Mouse (Mus musculus) limb, embryonic 15.5 days (tissue): ENCODE data around the gene Mmp23. TPM values are rescaled to one million over a fixed set of nuclear protein-coding genes. Genes with fewer than 3 reads are reported as not detected.

Experiments
- ATAC-seq: fragments of 200-750 bp; cut with Nextera tagmentation; 2 replicates; pipeline ENCODE4 v1.8.0; 2017; ENCODE audit warnings: low read depth, moderate TSS enrichment; ENCODE audit not compliant: insufficient number of reproducible peaks, low FRiP score, low TSS enrichment
- H3K27ac ChIP-seq: fragments of 300-500 bp; sonication (generic); 2 replicates; pipeline ENCODE4 v1.5.1; 2015; ENCODE audit warnings: moderate library complexity, mild to moderate bottlenecking, inconsistent platforms
- H3K27me3 ChIP-seq: fragments of 300-500 bp; sonication (generic); 2 replicates; pipeline ENCODE4 v1.6.1; 2015; ENCODE audit warnings: inconsistent platforms
- H3K36me3 ChIP-seq: fragments of 300-500 bp; sonication (generic); 2 replicates; pipeline ENCODE4 v1.6.1; 2015; ENCODE audit warnings: inconsistent platforms
- H3K4me1 ChIP-seq: fragments of 300-500 bp; sonication (generic); 2 replicates; pipeline ENCODE4 v1.6.1; 2015; ENCODE audit warnings: inconsistent platforms
- H3K4me2 ChIP-seq: fragments of 300-500 bp; sonication (generic); 2 replicates; pipeline ENCODE4 v1.6.1; 2015; ENCODE audit warnings: mild to moderate bottlenecking, inconsistent platforms
- H3K4me3 ChIP-seq: fragments of 300-500 bp; sonication (generic); 2 replicates; pipeline ENCODE4 v1.5.1; 2015; ENCODE audit warnings: mild to moderate bottlenecking, inconsistent platforms
- H3K9ac ChIP-seq: fragments of 300-500 bp; sonication (generic); 2 replicates; pipeline ENCODE4 v1.6.1; 2015; ENCODE audit warnings: inconsistent platforms
- H3K9me3 ChIP-seq: fragments of 300-500 bp; sonication (generic); 2 replicates; pipeline ENCODE4 v1.6.1; 2016; ENCODE audit warnings: inconsistent platforms
- WGBS: fragments of 180-500 bp; shearing (Covaris S2); methylation state at CpG from one replicate; pipeline ENCODE4 v1.1.7; 2015; 5-methylcytosine and 5-hydroxymethylcytosine counted together
- polyA plus RNA-seq: library from polyadenylated mRNA; unstranded; fragments of >200 nt; fragmentation: Nextera tagmentation; extraction: Ambion mirVana; gene quantifications from 2 replicates; pipeline ENCODE4 v1.2.1, GENCODE M21; 2015

Mmp23 gene
- polyA plus RNA-seq, 1 experiment from 2014 or later, result 23.7 TPM

DNA sequence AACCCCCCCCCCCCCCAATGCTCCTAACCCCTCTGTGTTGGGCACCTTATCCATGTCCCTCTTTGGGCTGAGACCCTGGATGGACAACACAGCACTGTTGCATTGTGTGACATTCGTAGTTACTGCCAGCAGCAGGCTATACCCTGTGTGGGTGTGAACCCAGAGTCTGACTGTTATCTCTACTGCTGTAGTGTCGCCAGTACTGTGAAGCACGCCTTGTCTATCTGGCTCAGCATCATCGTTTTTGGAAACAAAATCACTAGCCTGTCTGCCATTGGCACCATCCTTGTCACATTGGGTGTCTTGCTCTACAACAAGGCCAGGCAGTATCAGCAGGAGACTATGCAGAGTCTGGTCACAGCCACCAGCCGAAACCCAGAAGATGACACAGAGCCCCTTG, 34.9 kb downstream of the Mmp23 start:
- H3K27ac ChIP-seq, result no peak overlapping the region
- H3K9me3 ChIP-seq, result no peaks in the 10 kb centered on the region
- ATAC-seq, result no peak
- 94% methylated on average over 5 of the region's 5 CpGs for WGBS
- H3K9ac ChIP-seq, result no peak overlapping the region
- no peaks in the 10 kb centered on the region for H3K27me3 ChIP-seq
- H3K36me3 ChIP-seq, result peaks cover 84% of the 10 kb centered on the region
- H3K4me3 ChIP-seq, result no peak overlapping the region
- H3K4me1 ChIP-seq, result no peaks in the 10 kb centered on the region
- H3K4me2 ChIP-seq, result no peak overlapping the region

DNA sequence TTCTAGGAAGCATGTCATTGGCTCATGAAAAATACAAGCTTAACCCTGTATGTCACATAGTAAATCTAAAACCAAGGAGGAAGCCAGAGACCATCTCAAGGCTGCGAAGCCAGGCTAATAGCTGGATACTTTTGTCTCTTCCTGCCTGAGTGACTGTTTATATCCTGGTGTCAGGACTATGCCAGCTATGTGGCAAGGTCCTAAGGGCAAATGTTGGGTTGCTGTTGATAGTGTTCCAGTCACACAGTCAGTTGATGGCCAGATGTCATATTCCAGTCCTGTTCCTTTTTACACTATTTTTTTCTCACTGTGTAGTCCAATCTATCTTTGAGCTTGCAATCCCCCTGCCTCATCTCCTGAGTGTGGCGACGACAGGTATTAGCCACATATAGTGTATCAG, 39.9 kb downstream of the Mmp23 start:
- Histone ChIP-seq H3K27ac (no peak overlapping the region), H3K27me3 (no peaks in the 10 kb centered on the region), H3K4me3 (no peak overlapping the region), H3K4me2 (no peak overlapping the region), H3K9ac (no peak overlapping the region), H3K9me3 (no peaks in the 10 kb centered on the region), H3K4me1 (no peaks in the 10 kb centered on the region), H3K36me3 (peaks cover 77% of the 10 kb centered on the region)
- no peak for ATAC-seq
- 95% methylated on average over 3 of the region's 3 CpGs for WGBS

DNA sequence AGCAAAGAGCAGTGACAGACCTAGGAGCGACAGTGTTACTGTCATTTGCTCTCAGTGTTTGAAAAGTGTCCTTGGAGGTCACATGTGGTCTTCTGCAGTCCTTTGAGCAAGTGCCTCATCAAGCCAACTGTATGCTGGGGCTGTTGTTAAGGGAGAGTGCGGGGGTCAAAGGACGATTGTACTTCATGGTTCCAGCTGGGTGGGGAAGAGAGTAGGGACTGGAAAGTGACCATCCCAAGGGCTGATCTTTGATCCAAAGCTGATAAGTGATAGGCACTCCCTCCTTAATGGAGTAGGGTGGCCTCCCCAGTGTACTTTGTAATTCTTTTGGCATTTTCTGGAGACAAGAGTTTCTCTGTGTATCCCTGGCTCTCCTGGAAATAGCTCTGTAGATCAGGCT, 41.3 kb downstream of the Mmp23 start:
- Histone ChIP-seq H3K9me3 (no peaks in the 10 kb centered on the region), H3K4me2 (no peak overlapping the region), H3K4me3 (no peak overlapping the region), H3K27ac (no peak overlapping the region), H3K4me1 (no peaks in the 10 kb centered on the region), H3K9ac (no peak overlapping the region), H3K27me3 (no peaks in the 10 kb centered on the region), H3K36me3 (peaks cover 68% of the 10 kb centered on the region)
- no peak for ATAC-seq
- WGBS, result 89% methylated on average over 3 of the region's 3 CpGs

DNA sequence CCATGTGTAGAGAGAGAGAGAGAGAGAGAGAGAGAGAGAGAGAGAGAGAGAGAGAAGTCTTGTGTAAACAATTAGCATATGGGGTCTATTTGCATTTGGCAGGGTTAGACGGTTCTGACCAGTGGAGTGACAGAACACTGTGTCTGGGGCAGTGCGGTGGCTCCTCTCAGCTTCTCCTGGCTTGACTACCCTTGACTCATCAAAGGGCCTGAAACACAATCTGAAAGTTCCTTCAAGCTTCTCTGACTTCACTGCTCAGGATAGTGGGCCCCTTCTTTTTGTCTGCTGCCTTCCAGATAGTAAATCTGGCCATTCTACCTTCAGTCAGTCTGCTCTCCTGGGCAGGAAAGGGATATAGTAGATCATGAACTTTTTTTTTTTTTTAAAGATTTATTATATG, 46.4 kb downstream of the Mmp23 start:
- no peaks in the 10 kb centered on the region for H3K9me3 ChIP-seq
- ATAC-seq, result no peak
- H3K36me3 ChIP-seq, result peaks cover 39% of the 10 kb centered on the region
- H3K4me1 ChIP-seq, result peaks cover 10% of the 10 kb centered on the region
- no peaks in the 10 kb centered on the region for H3K27me3 ChIP-seq
- WGBS, result 89% methylated on average over 2 of the region's 2 CpGs
- no peak overlapping the region for H3K27ac ChIP-seq
- H3K4me2 ChIP-seq, result no peak overlapping the region
- no peak overlapping the region for H3K9ac ChIP-seq
- no peak overlapping the region for H3K4me3 ChIP-seq

DNA sequence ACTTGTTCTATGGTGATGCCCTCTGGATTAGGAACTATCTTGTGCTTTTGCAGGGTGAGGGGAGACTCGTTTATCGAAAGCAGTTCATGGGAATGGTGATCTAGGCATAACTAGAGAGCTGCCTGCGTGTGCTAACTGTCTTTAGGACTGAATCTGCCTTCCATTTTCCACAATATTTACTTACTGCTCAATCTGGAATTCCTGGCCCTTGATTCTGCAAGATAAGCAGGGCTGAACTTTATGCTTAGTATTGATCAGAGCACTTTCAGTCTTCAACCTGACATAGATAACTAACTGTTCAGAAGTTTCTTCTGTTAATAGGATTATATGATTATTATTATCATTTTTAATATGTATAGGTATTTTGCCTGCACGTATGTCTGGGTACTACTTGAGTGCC, 48.1 kb downstream of the Mmp23 start:
- H3K4me2 ChIP-seq, result no peak overlapping the region
- peaks cover 25% of the 10 kb centered on the region for H3K36me3 ChIP-seq
- no peak for ATAC-seq
- WGBS, result 89% methylated on average over 4 of the region's 4 CpGs
- H3K9ac ChIP-seq, result no peak overlapping the region
- H3K27me3 ChIP-seq, result no peaks in the 10 kb centered on the region
- H3K4me1 ChIP-seq, result peaks cover 10% of the 10 kb centered on the region
- no peak overlapping the region for H3K27ac ChIP-seq
- no peaks in the 10 kb centered on the region for H3K9me3 ChIP-seq
- no peak overlapping the region for H3K4me3 ChIP-seq

DNA sequence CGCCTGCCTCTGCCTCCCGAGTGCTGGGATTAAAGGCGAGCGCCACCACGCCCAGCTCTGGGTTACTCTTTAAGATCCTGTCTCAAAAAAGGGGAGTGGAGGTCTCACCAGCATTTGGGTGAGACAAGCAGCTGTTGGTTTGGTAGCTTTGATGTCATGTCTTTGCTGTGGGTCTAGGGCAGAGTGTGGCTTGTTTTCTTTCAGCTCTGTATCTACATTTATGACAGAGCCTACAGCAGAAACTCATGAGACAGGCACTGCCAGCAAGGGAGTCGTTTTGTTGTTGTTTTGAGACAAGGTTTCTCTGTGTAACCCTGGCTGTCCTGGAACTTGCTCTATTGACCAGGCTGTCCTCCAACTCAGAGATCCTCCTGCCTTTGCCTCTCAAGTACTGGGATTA, 49.4 kb downstream of the Mmp23 start:
- no peaks in the 10 kb centered on the region for H3K27me3 ChIP-seq
- no peaks in the 10 kb centered on the region for H3K9me3 ChIP-seq
- H3K4me3 ChIP-seq, result no peak overlapping the region
- no peak for ATAC-seq
- peaks cover 19% of the 10 kb centered on the region for H3K36me3 ChIP-seq
- 90% methylated on average over 6 of the region's 6 CpGs for WGBS
- H3K27ac ChIP-seq, result no peak overlapping the region
- peaks cover 11% of the 10 kb centered on the region for H3K4me1 ChIP-seq
- no peak overlapping the region for H3K9ac ChIP-seq
- H3K4me2 ChIP-seq, result no peak overlapping the region

DNA sequence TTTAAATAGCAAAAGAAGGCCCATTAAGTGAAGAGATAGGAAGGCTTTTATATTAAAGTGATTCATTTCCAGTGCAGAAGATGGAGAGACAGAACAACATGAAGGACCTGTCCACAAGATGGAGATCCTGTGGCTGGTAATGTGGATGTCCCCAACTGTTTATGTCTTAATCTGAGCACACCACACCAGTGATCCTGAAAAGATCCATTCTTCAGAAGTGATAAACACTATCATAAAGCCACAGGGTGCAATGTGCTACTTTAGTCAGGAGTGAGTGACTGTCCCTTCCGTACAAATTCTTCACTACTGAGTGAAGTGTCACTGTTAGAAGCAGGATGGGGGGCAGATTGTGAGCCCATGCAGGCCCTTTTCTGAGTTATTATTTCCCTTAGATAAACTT, 50.4 kb downstream of the Mmp23 start:
- WGBS, result 93% methylated on average over 1 of the region's 1 CpGs
- no peak overlapping the region for H3K27ac ChIP-seq
- peaks cover 12% of the 10 kb centered on the region for H3K4me1 ChIP-seq
- H3K27me3 ChIP-seq, result no peaks in the 10 kb centered on the region
- H3K4me2 ChIP-seq, result 0 out of 2 replicates have a peak overlapping the region, but pooled peaks have one; percentile 88
- no peaks in the 10 kb centered on the region for H3K9me3 ChIP-seq
- H3K36me3 ChIP-seq, result peaks cover 19% of the 10 kb centered on the region
- H3K4me3 ChIP-seq, result peak overlapping the region; percentile 98
- no peak overlapping the region; the same call in 1 of the 2 replicates for H3K9ac ChIP-seq
- no peak for ATAC-seq

DNA sequence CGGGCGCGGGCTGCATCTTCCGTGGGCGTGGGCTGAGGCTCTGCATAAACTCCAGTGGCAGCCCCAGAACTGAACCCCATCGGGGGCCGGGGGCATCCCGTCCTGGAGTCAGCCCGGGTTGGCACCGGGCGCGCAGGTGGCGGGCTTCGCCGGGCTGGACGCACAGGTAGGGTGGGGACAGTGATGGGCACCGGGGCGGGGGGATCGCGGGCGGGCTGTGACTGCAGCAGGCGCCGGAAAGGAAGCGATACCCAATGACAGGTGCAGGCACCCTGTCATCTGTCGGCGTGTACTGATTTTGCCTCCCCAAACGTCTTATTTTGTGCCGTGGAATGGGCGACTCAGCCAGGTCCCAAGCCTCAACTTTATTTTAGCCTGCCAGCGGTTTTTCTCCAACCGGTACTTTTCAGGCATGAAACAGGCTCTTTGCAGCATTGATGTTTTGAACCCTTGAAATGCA, 51.2 kb downstream of the Mmp23 start:
- peaks cover 12% of the 10 kb centered on the region for H3K4me1 ChIP-seq
- H3K9me3 ChIP-seq, result no peaks in the 10 kb centered on the region
- H3K9ac ChIP-seq, result peak overlapping the region; percentile 92
- peak; percentile 16; the same call in 1 of the 2 replicates for ATAC-seq
- no peaks in the 10 kb centered on the region for H3K27me3 ChIP-seq
- WGBS, result 2% methylated on average over 31 of the region's 31 CpGs
- H3K36me3 ChIP-seq, result peaks cover 14% of the 10 kb centered on the region
- peak overlapping the region; percentile 100 for H3K27ac ChIP-seq
- peak overlapping the region; percentile 98 for H3K4me3 ChIP-seq
- peak overlapping the region; percentile 88 for H3K4me2 ChIP-seq

DNA sequence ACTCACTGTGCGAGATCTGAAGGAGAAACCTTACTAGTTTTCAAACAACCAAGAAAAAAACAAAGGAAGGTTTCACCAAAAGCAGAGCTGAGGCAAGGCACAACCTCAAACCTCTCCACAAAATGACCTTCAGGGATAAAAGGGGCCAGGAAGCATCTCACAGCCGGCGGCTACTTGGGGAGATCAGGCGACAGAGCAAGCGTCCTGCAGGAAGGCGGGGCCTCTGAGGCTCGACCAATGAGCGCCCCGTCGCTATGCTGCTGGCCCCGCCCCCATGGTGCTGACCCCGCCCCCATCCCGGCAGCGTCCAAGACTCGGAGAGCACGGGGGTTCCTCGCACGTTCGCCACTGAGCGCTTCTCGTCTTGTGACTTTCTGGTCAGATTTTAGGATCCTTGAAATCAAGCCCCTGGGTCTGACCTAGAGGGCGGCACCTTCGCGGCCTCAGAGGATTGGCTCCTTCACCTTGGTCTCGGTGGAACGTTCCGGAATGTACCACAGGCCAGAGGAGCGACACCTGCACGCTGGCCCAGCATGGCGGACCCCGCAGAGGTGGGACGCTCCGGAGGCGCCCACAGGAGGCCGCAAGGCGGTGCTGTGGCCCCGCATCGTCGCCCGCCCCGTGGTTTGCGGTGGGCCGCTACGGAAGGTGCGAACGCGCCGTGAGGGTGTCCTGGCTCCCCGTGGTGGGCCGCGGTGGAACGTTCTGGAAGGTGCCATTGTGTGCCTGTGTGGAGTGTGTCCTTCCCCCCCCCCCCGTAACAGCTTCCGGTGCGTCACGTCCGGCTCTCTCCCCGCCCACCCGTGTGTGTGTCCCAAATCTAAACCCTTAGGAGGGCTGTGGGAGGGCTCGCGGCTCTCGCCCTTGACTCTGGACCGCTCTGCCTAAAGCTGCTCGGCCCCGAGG, 51.8 kb downstream of the Mmp23 start, which contains the start of gene Slc35e2:
Gene Slc35e2 (plus strand): TSS at position 326 of the 906 bp plus-strand sequence.
- under 1% methylated on average over 61 of the region's 65 CpGs for WGBS
- peak; percentile 92 for ATAC-seq
- Histone ChIP-seq H3K27me3 (no peaks in the 10 kb centered on the region), H3K36me3 (peaks cover 14% of the 10 kb centered on the region), H3K4me2 (peak within 1 kb of the TSS; percentile 88), H3K27ac (peak within 1 kb of the TSS; percentile 100), H3K4me1 (peaks cover 12% of the 10 kb centered on the region), H3K4me3 (peak within 1 kb of the TSS; percentile 98), H3K9me3 (no peaks in the 10 kb centered on the region), H3K9ac (peak within 1 kb of the TSS; percentile 92)

Other genes with a start within 250 kb of the Mmp23 start
- gene Cfap74, start 244.2 kb downstream of the Mmp23 start, polyA plus RNA-seq, result 3.7 and 4.9 TPM in 2 replicates
- 0.79 and 1.1 TPM in 2 replicates for gene Tmem52, start 184.3 kb downstream of the Mmp23 start, polyA plus RNA-seq
- gene Gnb1, start 162.0 kb downstream of the Mmp23 start, polyA plus RNA-seq, result 391 and 399 TPM in 2 replicates
- 85.7 and 90.6 TPM in 2 replicates for gene Nadk, start 91.0 kb downstream of the Mmp23 start, polyA plus RNA-seq
- gene Slc35e2, start 52.0 kb downstream of the Mmp23 start, polyA plus RNA-seq, result 6.8 and 7.4 TPM in 2 replicates
- gene Cdk11b, start 28.5 kb downstream of the Mmp23 start, polyA plus RNA-seq, result 58.8 and 59.9 TPM in 2 replicates
- gene Gm10563, start 8.0 kb downstream of the Mmp23 start, polyA plus RNA-seq, result not detected in 2 replicates
- gene Mib2, start 15.8 kb upstream of the Mmp23 start, polyA plus RNA-seq, result 30.1 and 34.3 TPM in 2 replicates
- gene Fndc10, start 41.0 kb upstream of the Mmp23 start, polyA plus RNA-seq, result 11.1 and 11.5 TPM in 2 replicates
- 132 and 139 TPM in 2 replicates for gene Ssu72, start 51.4 kb upstream of the Mmp23 start, polyA plus RNA-seq
- 0.94 and 1.3 TPM in 2 replicates for gene Tmem240, start 81.4 kb upstream of the Mmp23 start, polyA plus RNA-seq
- gene Atad3a, start 107.7 kb upstream of the Mmp23 start, polyA plus RNA-seq, result 84.1 and 91.5 TPM in 2 replicates
- 17.6 and 21.3 TPM in 2 replicates for gene Vwa1, start 121.3 kb upstream of the Mmp23 start, polyA plus RNA-seq
- 0.38 and 0.52 TPM in 2 replicates for gene Tmem88b, start 132.5 kb upstream of the Mmp23 start, polyA plus RNA-seq
- gene Ankrd65, start 137.1 kb upstream of the Mmp23 start, polyA plus RNA-seq, result not detected in 2 replicates
- 169 and 184 TPM in 2 replicates for gene Mrpl20, start 149.5 kb upstream of the Mmp23 start, polyA plus RNA-seq
- gene Ccnl2, start 159.1 kb upstream of the Mmp23 start, polyA plus RNA-seq, result 185 and 187 TPM in 2 replicates
- gene Aurkaip1, start 177.9 kb upstream of the Mmp23 start, polyA plus RNA-seq, result 123 and 128 TPM in 2 replicates
- gene Mxra8, start 186.3 kb upstream of the Mmp23 start, polyA plus RNA-seq, result 150 and 197 TPM in 2 replicates
- 7.1 and 10.4 TPM in 2 replicates for gene Dvl1, start 194.0 kb upstream of the Mmp23 start, polyA plus RNA-seq
- 0.32 and 0.42 TPM in 2 replicates for gene Tas1r3, start 210.0 kb upstream of the Mmp23 start, polyA plus RNA-seq
- gene Cptp, start 216.1 kb upstream of the Mmp23 start, polyA plus RNA-seq, result 19.7 and 20.8 TPM in 2 replicates
- 69.5 and 72.3 TPM in 2 replicates for gene Ints11, start 216.2 kb upstream of the Mmp23 start, polyA plus RNA-seq
- 61.8 and 66.6 TPM in 2 replicates for gene Pusl1, start 238.4 kb upstream of the Mmp23 start, polyA plus RNA-seq
- 23.3 and 23.8 TPM in 2 replicates for gene Acap3, start 238.4 kb upstream of the Mmp23 start, polyA plus RNA-seq